Mouse (Mus musculus): ENCODE measurements at regions not wholly inside any gene's neighbourhood (a gene's known extent, or its start where the extent isn't known, plus 50 kb on each side); places are given as distances from the start of the nearest gene placed in this dataset.
A peak's percentile ranks its signal among the peaks of the same experiment; 100 is the strongest.

GRCm38 (mm10) chr4:72688842-72689241 lies 163.6 kb downstream of the Aldoart1 start:
- WGBS, result 77% methylated on average over 4 of the region's 4 CpGs
- Histone ChIP-seq H3K9me3 (ENCODE audit: control insufficient read depth, low read length) (no peaks in the 10 kb centered on the region), H3K27ac (replicated peaks) (no peak overlapping the region), H3K4me1 (replicated peaks; ENCODE audit: control insufficient read depth, insufficient read depth) (no peaks in the 10 kb centered on the region), H3K4me2 (replicated peaks; ENCODE audit: low read depth) (no peak overlapping the region), H3K36me3 (ENCODE audit: control insufficient read depth, insufficient read depth, low read length) (no peaks in the 10 kb centered on the region), H3K9ac (ENCODE audit: low read length) (no peak overlapping the region), H3K27me3 (ENCODE audit: control insufficient read depth, insufficient read depth, low read length) (no peaks in the 10 kb centered on the region), H3K4me3 (ENCODE audit: low read depth, low read length) (no peak overlapping the region)
- DNase-seq (ENCODE audit: low spot score) (no peak), ATAC-seq (ENCODE audit: low FRiP score, low TSS enrichment) (no peak)
- TF ChIP-seq EP300 (optimal IDR thresholded peaks at IDR 0.05) (no peak), CTCF (IDR thresholded peaks at IDR 0.05; ENCODE audit: low read depth) (no peak)

DNA sequence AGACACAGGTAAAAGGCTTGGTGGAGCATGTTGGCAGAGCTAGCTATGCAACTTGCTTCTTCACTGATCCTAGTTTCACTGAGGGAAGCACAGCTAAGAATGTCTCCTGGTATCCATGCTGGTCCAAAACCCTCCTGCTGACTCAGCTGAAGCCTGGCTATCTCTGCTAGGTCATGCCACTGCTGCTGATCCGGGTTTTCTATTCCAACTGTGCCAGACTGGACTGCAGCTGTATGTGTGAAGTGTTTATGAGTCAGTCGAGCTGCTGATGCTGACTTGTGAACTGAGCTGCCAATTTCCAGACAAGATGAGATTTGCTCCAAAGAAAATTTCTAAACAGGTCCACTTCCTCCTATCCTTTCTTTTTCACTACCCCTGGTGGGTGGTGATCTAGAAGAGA lies 178.4 kb downstream of the Aldoart1 start:
- 50% methylated on average over 2 of the region's 2 CpGs for WGBS
- Histone ChIP-seq H3K27ac (replicated peaks) (no peak overlapping the region), H3K4me3 (ENCODE audit: low read depth, low read length) (no peak overlapping the region), H3K4me2 (replicated peaks; ENCODE audit: low read depth) (no peak overlapping the region), H3K9me3 (ENCODE audit: control insufficient read depth, low read length) (no peaks in the 10 kb centered on the region), H3K4me1 (replicated peaks; ENCODE audit: control insufficient read depth, insufficient read depth) (no peaks in the 10 kb centered on the region), H3K27me3 (ENCODE audit: control insufficient read depth, insufficient read depth, low read length) (no peaks in the 10 kb centered on the region), H3K9ac (ENCODE audit: low read length) (no peak overlapping the region), H3K36me3 (ENCODE audit: control insufficient read depth, insufficient read depth, low read length) (no peaks in the 10 kb centered on the region)
- TF ChIP-seq CTCF (IDR thresholded peaks at IDR 0.05; ENCODE audit: low read depth) (no peak), EP300 (optimal IDR thresholded peaks at IDR 0.05) (no peak)
- DNase-seq (ENCODE audit: low spot score) (no peak), ATAC-seq (ENCODE audit: low FRiP score, low TSS enrichment) (no peak)

- Histone ChIP-seq H3K4me3 (ENCODE audit: low read depth, low read length) (no peak overlapping the region), H3K9me3 (ENCODE audit: control insufficient read depth, low read length) (no peaks in the 10 kb centered on the region), H3K4me1 (replicated peaks; ENCODE audit: control insufficient read depth, insufficient read depth) (no peaks in the 10 kb centered on the region), H3K27ac (replicated peaks) (no peak overlapping the region), H3K27me3 (ENCODE audit: control insufficient read depth, insufficient read depth, low read length) (no peaks in the 10 kb centered on the region), H3K36me3 (ENCODE audit: control insufficient read depth, insufficient read depth, low read length) (no peaks in the 10 kb centered on the region), H3K9ac (ENCODE audit: low read length) (no peak overlapping the region), H3K4me2 (replicated peaks; ENCODE audit: low read depth) (no peak overlapping the region)
- ATAC-seq (ENCODE audit: low FRiP score, low TSS enrichment), result no peak
- DNase-seq (ENCODE audit: low spot score), result no peak
- 60% methylated on average over 5 of the region's 5 CpGs for WGBS
- no peak for TF ChIP-seq EP300 (optimal IDR thresholded peaks at IDR 0.05)
- no peak for TF ChIP-seq CTCF (IDR thresholded peaks at IDR 0.05; ENCODE audit: low read depth)
These were observed 180.6 kb downstream of the Aldoart1 start for GRCm38 (mm10) chr4:72671652-72672411.

DNA sequence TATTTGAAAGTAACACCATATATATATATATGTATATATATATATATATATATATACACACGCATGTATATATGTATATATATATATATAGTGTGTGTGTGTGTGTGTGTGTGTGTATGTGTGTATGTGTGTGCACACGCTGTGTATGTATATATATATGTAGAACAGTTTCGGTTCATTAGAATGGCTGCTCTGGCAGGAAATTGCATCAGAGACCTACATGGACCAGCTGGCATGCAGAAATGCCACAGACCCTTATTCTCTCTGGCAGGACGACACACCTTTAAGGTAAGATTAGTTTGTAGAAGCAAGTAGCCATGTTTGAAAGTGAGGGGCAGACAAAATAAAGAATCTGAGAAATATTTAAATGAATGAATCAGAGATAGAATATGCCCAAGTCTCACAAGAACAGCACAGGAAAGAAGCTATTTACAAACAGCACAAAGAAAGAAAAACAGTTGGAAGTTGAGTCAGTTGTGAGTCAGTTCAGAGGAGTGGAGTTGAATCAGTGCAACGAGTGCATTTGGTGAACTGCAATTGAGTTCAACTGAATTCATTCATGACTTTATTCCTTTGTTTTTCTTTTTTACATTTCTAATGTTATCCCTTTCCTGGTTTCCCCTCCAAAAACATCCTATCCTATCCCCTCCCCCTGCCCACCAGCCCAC lies 182.5 kb downstream of the Aldoart1 start:
- Histone ChIP-seq H3K27me3 (ENCODE audit: control insufficient read depth, insufficient read depth, low read length) (no peaks in the 10 kb centered on the region), H3K27ac (replicated peaks) (no peak overlapping the region), H3K9me3 (ENCODE audit: control insufficient read depth, low read length) (no peaks in the 10 kb centered on the region), H3K9ac (ENCODE audit: low read length) (no peak overlapping the region), H3K4me2 (replicated peaks; ENCODE audit: low read depth) (no peak overlapping the region), H3K4me3 (ENCODE audit: low read depth, low read length) (no peak overlapping the region), H3K36me3 (ENCODE audit: control insufficient read depth, insufficient read depth, low read length) (no peaks in the 10 kb centered on the region), H3K4me1 (replicated peaks; ENCODE audit: control insufficient read depth, insufficient read depth) (no peaks in the 10 kb centered on the region)
- 76% methylated on average over 5 of the region's 5 CpGs for WGBS
- TF ChIP-seq EP300 (optimal IDR thresholded peaks at IDR 0.05) (no peak), CTCF (IDR thresholded peaks at IDR 0.05; ENCODE audit: low read depth) (no peak)
- DNase-seq (ENCODE audit: low spot score), result no peak
- no peak for ATAC-seq (ENCODE audit: low FRiP score, low TSS enrichment)

GRCm38 (mm10) chr4:72664379-72664778 lies 188.1 kb downstream of the Aldoart1 start:
- H3K4me3 ChIP-seq (ENCODE audit: low read depth, low read length), result no peak overlapping the region

DNA sequence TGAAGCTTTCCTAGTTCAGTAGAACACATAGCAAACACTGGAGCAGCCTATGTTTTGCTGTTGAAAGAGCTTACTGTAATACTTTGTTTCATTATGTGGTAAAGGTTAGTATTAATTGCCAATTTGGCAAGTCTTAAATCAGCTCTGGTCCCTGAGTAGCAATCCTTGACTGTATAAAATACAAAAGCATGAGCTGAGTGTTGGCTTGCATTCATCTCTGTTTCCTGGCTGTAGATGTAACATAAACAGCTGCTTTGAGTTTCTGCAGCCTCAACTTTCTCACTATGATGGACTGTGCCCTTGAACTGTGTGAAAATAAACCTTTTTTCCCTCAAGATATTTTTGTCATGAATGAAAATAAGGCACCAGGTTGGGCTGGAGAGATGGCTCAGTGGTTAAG lies 190.0 kb downstream of the Aldoart1 start:
- no peak for ATAC-seq (ENCODE audit: low FRiP score, low TSS enrichment)
- no peak for TF ChIP-seq CTCF (IDR thresholded peaks at IDR 0.05; ENCODE audit: low read depth)
- TF ChIP-seq EP300 (optimal IDR thresholded peaks at IDR 0.05), result peak; percentile 42
- no peaks in the 10 kb centered on the region for H3K36me3 ChIP-seq (ENCODE audit: control insufficient read depth, insufficient read depth, low read length)

More at GRCm38 (mm10) chr4:72664379-72664778, 188.1 kb downstream of the Aldoart1 start:
- no peaks in the 10 kb centered on the region for H3K4me1 ChIP-seq (replicated peaks; ENCODE audit: control insufficient read depth, insufficient read depth)
- H3K4me2 ChIP-seq (replicated peaks; ENCODE audit: low read depth), result no peak overlapping the region
- no peak overlapping the region for H3K9ac ChIP-seq (ENCODE audit: low read length)
- DNase-seq (ENCODE audit: low spot score) (no peak), ATAC-seq (ENCODE audit: low FRiP score, low TSS enrichment) (no peak)
- no peaks in the 10 kb centered on the region for H3K27me3 ChIP-seq (ENCODE audit: control insufficient read depth, insufficient read depth, low read length)
- no peak for TF ChIP-seq EP300 (optimal IDR thresholded peaks at IDR 0.05)
- TF ChIP-seq CTCF (IDR thresholded peaks at IDR 0.05; ENCODE audit: low read depth), result no peak
- H3K9me3 ChIP-seq (ENCODE audit: control insufficient read depth, low read length), result no peaks in the 10 kb centered on the region
- H3K27ac ChIP-seq (replicated peaks), result no peak overlapping the region
- no peaks in the 10 kb centered on the region for H3K36me3 ChIP-seq (ENCODE audit: control insufficient read depth, insufficient read depth, low read length)

More for the DNA sequence above, 190.0 kb downstream of the Aldoart1 start:
- Histone ChIP-seq H3K4me3 (ENCODE audit: low read depth, low read length) (no peak overlapping the region), H3K4me1 (replicated peaks; ENCODE audit: control insufficient read depth, insufficient read depth) (no peaks in the 10 kb centered on the region), H3K9me3 (ENCODE audit: control insufficient read depth, low read length) (no peaks in the 10 kb centered on the region), H3K9ac (ENCODE audit: low read length) (no peak overlapping the region), H3K4me2 (replicated peaks; ENCODE audit: low read depth) (no peak overlapping the region), H3K27me3 (ENCODE audit: control insufficient read depth, insufficient read depth, low read length) (no peaks in the 10 kb centered on the region), H3K27ac (replicated peaks) (no peak overlapping the region)
- DNase-seq (ENCODE audit: low spot score), result no peak

Measured in stomach, postnatal 0 days (tissue).